Mouse (Mus musculus): Measurements from ENCODE around the gene Saysd1. TPM values are rescaled to one million over a fixed set of nuclear protein-coding genes. Genes with fewer than 3 reads are reported as not detected.
A peak's percentile ranks its signal among the peaks of the same experiment; 100 is the strongest.

Saysd1 gene
- total and polyA plus RNA-seq, 3 experiments, result 5.3 to 6.6 (median 5.9) TPM

GRCm38 (mm10) chr14:20172924-20173323 is 34.6 kb upstream of the Saysd1 start:
- H3K4me2 ChIP-seq (ENCODE audit: insufficient read depth, low read depth, poor library complexity, severe bottlenecking), result peak overlapping the region; percentile 79
- peaks cover 42 to 91% of the 10 kb centered on the region in 2 experiments for H3K4me1 ChIP-seq (ENCODE audit: control insufficient read depth in 1 of 2, insufficient read depth in 2 of 2)
- peak overlapping the region; percentile 35; the same call in 1 of the 2 replicates for H3K9ac ChIP-seq (ENCODE audit: insufficient read depth, low read depth)

GRCm38 (mm10) chr14:20172509-20172908 is 34.2 kb upstream of the Saysd1 start:
- DNase-seq (ENCODE audit: extremely low read depth), result no peak
- peaks cover 0 to 38% of the 10 kb centered on the region in 2 experiments for H3K36me3 ChIP-seq (replicated peaks in 1 of 2; ENCODE audit: control insufficient read depth in 1 of 2, insufficient read depth in 1 of 2, low read length in 1 of 2)
- peaks cover 56% of the 10 kb centered on the region for H3K79me2 ChIP-seq (replicated peaks; ENCODE audit: control insufficient read depth, extremely low read depth, insufficient read depth, poor library complexity, severe bottlenecking)
- peak overlapping the region; percentile 79 for H3K4me2 ChIP-seq (ENCODE audit: insufficient read depth, low read depth, poor library complexity, severe bottlenecking)
- peaks cover 44 to 91% of the 10 kb centered on the region in 2 experiments for H3K4me1 ChIP-seq (ENCODE audit: control insufficient read depth in 1 of 2, insufficient read depth in 2 of 2)
- no peaks in the 10 kb centered on the region for H3K27me3 ChIP-seq (replicated peaks)
- H3K4me3 ChIP-seq (replicated peaks in 1 of 3; ENCODE audit: low read depth in 2 of 3, low read length in 2 of 3, poor library complexity in 1 of 3), result no peak overlapping the region
- H3K27ac ChIP-seq (ENCODE audit: insufficient read depth, low read depth), result peak overlapping the region; percentile 82
- TF ChIP-seq MAZ (IDR thresholded peaks at IDR 0.05; ENCODE audit: low read depth, low read length) (0 out of 2 replicates have a peak, but pooled peaks have one; percentile 60), ETS1 (conservative IDR thresholded peaks at IDR 0.05; ENCODE audit: low read depth, low read length) (0 out of 2 replicates have a peak, but pooled peaks have one; percentile 8), BHLHE40 (IDR thresholded peaks at IDR 0.05; ENCODE audit: low read depth, low read length) (peak; percentile 29), IRF4 (IDR thresholded peaks at IDR 0.05; ENCODE audit: low read depth, low read length) (0 out of 2 replicates have a peak, but pooled peaks have one; percentile 7), RCOR1 (conservative IDR thresholded peaks at IDR 0.05; ENCODE audit: low read depth, low read length) (no peak), USF2 (conservative IDR thresholded peaks at IDR 0.05; ENCODE audit: low read depth, low read length) (no peak)
- no peaks in the 10 kb centered on the region for H3K9me3 ChIP-seq (replicated peaks; ENCODE audit: low read length)
- in situ Hi-C loops (cut with MboI; ENCODE audit: low pct_ligation_motif_present, low pct_unique_long_range_greater_than_20kb, low sequenced_read_pairs), result no loop called here
- dilution Hi-C loops (cut with MboI; ENCODE audit: extremely low pct_ligation_motif_present, extremely low pct_unique_long_range_greater_than_20kb, low sequenced_read_pairs), result no loop called here
- peak overlapping the region; percentile 35; the same call in 1 of the 2 replicates for H3K9ac ChIP-seq (ENCODE audit: insufficient read depth, low read depth)

More at GRCm38 (mm10) chr14:20172924-20173323, 34.6 kb upstream of the Saysd1 start:
- Histone ChIP-seq H3K27ac (ENCODE audit: insufficient read depth, low read depth) (peak overlapping the region; percentile 82), H3K36me3 (replicated peaks in 1 of 2; ENCODE audit: control insufficient read depth in 1 of 2, insufficient read depth in 1 of 2, low read length in 1 of 2) (peaks cover 0 to 34% of the 10 kb centered on the region in 2 experiments), H3K79me2 (replicated peaks; ENCODE audit: control insufficient read depth, extremely low read depth, insufficient read depth, poor library complexity, severe bottlenecking) (peaks cover 60% of the 10 kb centered on the region), H3K4me3 (replicated peaks in 1 of 3; ENCODE audit: low read depth in 2 of 3, low read length in 2 of 3, poor library complexity in 1 of 3) (no peak overlapping the region), H3K27me3 (replicated peaks) (no peaks in the 10 kb centered on the region), H3K9me3 (replicated peaks; ENCODE audit: low read length) (no peaks in the 10 kb centered on the region)
- TF ChIP-seq ZNF384 (IDR thresholded peaks at IDR 0.05; ENCODE audit: low read depth, low read length), result no peak
- TF ChIP-seq MXI1 (IDR thresholded peaks at IDR 0.05; ENCODE audit: low read depth, low read length), result 0 out of 2 replicates have a peak, but pooled peaks have one; percentile 15
- TF ChIP-seq EP300 (IDR thresholded peaks at IDR 0.05; ENCODE audit: low read length), result peak; percentile 3; the same call in 1 of the 2 replicates
- in situ Hi-C loops (cut with MboI; ENCODE audit: low pct_ligation_motif_present, low pct_unique_long_range_greater_than_20kb, low sequenced_read_pairs) (no loop called here), dilution Hi-C loops (cut with MboI; ENCODE audit: extremely low pct_ligation_motif_present, extremely low pct_unique_long_range_greater_than_20kb, low sequenced_read_pairs) (no loop called here)
- DNase-seq (ENCODE audit: extremely low read depth), result no peak

- Histone ChIP-seq H3K27me3 (replicated peaks) (no peaks in the 10 kb centered on the region), H3K4me2 (ENCODE audit: insufficient read depth, low read depth, poor library complexity, severe bottlenecking) (no peak overlapping the region), H3K9me3 (replicated peaks; ENCODE audit: low read length) (no peaks in the 10 kb centered on the region), H3K36me3 (replicated peaks in 1 of 2; ENCODE audit: control insufficient read depth in 1 of 2, insufficient read depth in 1 of 2, low read length in 1 of 2) (peaks cover 0 to 45% of the 10 kb centered on the region in 2 experiments), H3K27ac (ENCODE audit: insufficient read depth, low read depth) (0 out of 2 replicates have a peak overlapping the region, but pooled peaks have one; percentile 18), H3K4me3 (replicated peaks in 1 of 3; ENCODE audit: low read depth in 2 of 3, low read length in 2 of 3, poor library complexity in 1 of 3) (no peak overlapping the region), H3K9ac (ENCODE audit: insufficient read depth, low read depth) (no peak overlapping the region), H3K4me1 (ENCODE audit: control insufficient read depth in 1 of 2, insufficient read depth in 2 of 2) (peaks cover 44 to 92% of the 10 kb centered on the region in 2 experiments), H3K79me2 (replicated peaks; ENCODE audit: control insufficient read depth, extremely low read depth, insufficient read depth, poor library complexity, severe bottlenecking) (peaks cover 51% of the 10 kb centered on the region)
- no peak for DNase-seq (ENCODE audit: extremely low read depth)
- in situ Hi-C loops (cut with MboI; ENCODE audit: low pct_ligation_motif_present, low pct_unique_long_range_greater_than_20kb, low sequenced_read_pairs), result no loop called here
- dilution Hi-C loops (cut with MboI; ENCODE audit: extremely low pct_ligation_motif_present, extremely low pct_unique_long_range_greater_than_20kb, low sequenced_read_pairs), result no loop called here
- TF ChIP-seq JUN (IDR thresholded peaks at IDR 0.05; ENCODE audit: insufficient read depth, low read depth, low read length), result no peak
Measured at GRCm38 (mm10) chr14:20171840-20172239, 33.5 kb upstream of the Saysd1 start.

Measured in CH12.LX (cell line).